Mouse (Mus musculus): ENCODE data around the gene Fam205a2.
"Not testable (repeated sequence)": the region's sequence is repeated elsewhere in the genome, so short reads cannot be mapped to it uniquely, and the experiment has no call there.

Gene Fam205a2

GRCm38 (mm10) chr4:42528075-42528474 is at the start of gene Fam205a2:
TSS of gene Fam205a2 (minus strand) at chr4:42528175.
- DNase-seq (ENCODE audit: low read depth), result not testable (repeated sequence)

All from c-Kit-positive CD71-negative TER-119-negative erythroid progenitor cells, embryonic 14.5 days (primary cell).